ENCODE assay signal across 15 mouse cellular contexts in genomic region chr7:111846417-111846816, GRCm38 (mm10).
"Had no signal": no experiment of that assay in that cellular context is flagged by ENCODE, and none has a peak within 500 bp of the region (broad histone marks: within the 10 kb centered on the region; RNA-seq: fewer than 3 reads in every experiment).

No protein-coding gene starts in this region.

- H3K27me3 ChIP-seq: neural tube, embryonic 12.5 days; neural tube, embryonic 13.5 days; neural tube, embryonic 15.5 days; stomach, embryonic 15.5 days had no signal

- H3K4me3 ChIP-seq: neural tube, embryonic 12.5 days; neural tube, embryonic 13.5 days; neural tube, embryonic 15.5 days; stomach, embryonic 15.5 days had no signal

- H3K9ac ChIP-seq: neural tube, embryonic 12.5 days; neural tube, embryonic 13.5 days; neural tube, embryonic 15.5 days; stomach, embryonic 15.5 days had no signal

- H3K4me1 ChIP-seq: neural tube, embryonic 12.5 days; neural tube, embryonic 13.5 days; neural tube, embryonic 15.5 days; stomach, embryonic 15.5 days had no signal

- H3K36me3 ChIP-seq: neural tube, embryonic 12.5 days; neural tube, embryonic 13.5 days; neural tube, embryonic 15.5 days; stomach, embryonic 15.5 days had no signal

- H3K4me2 ChIP-seq: neural tube, embryonic 12.5 days; neural tube, embryonic 13.5 days; neural tube, embryonic 15.5 days; stomach, embryonic 15.5 days had no signal

- H3K9me3 ChIP-seq: neural tube, embryonic 12.5 days; neural tube, embryonic 15.5 days; stomach, embryonic 15.5 days had no signal

- H3K27ac ChIP-seq: neural tube, embryonic 12.5 days; neural tube, embryonic 13.5 days; neural tube, embryonic 15.5 days; stomach, embryonic 15.5 days; stomach, postnatal 0 days had no signal

- DNase-seq: retina, postnatal 1 day; right cerebral cortex, postnatal 14 days; right cerebral cortex, postnatal 25 days; right cerebral cortex, postnatal 4 days; spleen, adult 18-20 months; thymus, adult 2 months; thymus, postnatal 14 days; thymus, postnatal 25 days; thymus, postnatal 36 days; thymus, postnatal 4 days had no signal
